Mouse (Mus musculus): ENCODE measurements around the gene Garnl3.
"Not testable (repeated sequence)": the region's sequence is repeated elsewhere in the genome, so short reads cannot be mapped to it uniquely, and the experiment has no call there.

Gene Garnl3

DNA sequence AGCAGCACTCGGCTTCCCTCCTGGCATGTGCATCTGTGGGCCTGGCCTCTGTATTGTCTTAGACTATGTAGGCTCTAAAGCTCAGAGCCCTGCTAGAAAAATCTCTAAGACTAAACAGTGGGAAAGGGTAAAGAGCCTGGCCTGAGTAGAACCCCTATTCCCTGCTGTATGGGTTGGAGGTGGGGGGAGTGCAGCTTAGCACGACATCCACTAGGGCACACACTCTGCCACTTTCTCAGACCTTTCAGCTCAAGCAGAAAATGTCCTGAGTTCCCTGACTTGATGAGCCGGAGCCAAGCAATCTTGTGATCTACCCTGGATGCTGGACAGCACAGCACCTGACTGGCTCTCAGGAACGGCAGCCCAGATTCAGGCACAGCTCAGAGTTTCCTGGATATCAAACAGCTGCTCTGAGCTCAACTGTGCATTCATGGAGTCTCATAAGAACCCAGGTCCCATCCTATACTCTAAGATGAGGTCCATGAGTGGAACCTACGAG lies 24.9 kb upstream of the Garnl3 start:
- no peak for DNase-seq (ENCODE audit: extremely low spot score, low read depth, low spot score)

DNA sequence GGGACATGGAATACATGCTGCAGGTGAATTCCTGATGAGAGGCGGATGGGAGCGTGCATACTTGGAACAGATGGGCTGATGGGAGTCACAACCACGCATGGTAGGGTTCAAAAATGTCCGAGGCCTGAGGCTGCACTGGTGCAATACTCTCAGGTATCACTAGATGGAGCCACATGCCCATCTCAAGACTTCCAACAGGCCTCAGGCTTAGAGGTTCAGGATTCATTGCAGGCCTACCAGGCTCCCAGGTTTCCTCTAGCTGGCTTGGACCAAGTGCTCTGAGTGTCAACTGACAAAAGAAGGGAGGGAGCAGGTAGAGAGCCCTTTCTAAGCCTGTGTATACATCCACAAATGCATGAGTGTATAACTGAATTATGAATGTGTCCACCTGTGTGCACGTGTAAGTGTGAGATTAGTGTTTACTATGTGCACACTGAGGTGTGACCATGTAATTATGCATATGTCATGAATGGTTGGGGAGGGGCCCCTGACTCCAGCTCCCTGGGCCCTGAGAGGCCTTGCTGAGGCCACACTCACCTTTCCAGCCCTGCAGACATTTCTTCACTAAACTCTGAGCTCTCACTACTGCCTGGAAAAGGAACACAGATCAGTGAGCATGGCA lies 23.4 kb upstream of the Garnl3 start:
- peak; percentile 73 for DNase-seq (ENCODE audit: extremely low spot score, low read depth, low spot score)

DNA sequence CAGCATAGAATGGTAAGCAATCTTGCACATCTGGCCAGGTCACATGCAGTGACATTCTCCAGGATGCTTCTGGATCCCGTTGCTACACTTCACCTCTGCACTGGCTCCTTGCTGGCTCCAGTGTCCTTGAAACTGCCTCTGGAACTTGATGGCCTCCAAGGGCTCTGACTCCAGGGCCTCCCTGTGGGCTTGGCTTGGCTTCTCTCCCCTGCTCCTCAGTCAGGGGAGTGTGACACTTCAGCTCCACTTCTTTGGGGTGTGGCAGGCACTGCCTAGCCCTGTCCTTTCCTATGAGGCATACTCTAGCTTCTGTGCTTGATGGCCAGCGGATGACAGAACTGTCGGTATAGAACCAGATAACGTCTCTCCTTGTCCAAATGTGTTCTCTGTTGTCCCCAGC lies 15.5 kb upstream of the Garnl3 start:
- no peak for DNase-seq (ENCODE audit: extremely low spot score, low read depth, low spot score)

DNA sequence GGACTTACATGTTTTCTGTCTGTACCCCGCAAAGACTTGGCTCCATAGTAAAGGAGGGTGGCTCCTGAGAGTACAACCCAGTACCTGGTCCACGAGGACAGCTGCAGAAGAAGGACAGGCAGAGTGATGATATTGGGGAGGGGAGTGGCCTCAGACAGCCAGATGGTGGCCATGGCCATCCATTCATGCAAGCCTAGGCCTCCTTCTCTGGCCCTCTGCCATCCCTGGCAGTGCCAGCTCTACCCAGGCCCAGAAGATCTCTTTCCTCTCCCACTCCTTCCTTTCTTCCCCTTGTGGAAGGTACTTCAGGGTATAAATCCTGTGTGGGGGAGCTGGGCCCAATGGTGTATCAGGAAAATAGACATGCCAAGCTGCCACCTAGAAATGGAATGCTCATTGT lies 11.8 kb upstream of the Garnl3 start:
- no peak for DNase-seq (ENCODE audit: extremely low spot score, low read depth, low spot score)

DNA sequence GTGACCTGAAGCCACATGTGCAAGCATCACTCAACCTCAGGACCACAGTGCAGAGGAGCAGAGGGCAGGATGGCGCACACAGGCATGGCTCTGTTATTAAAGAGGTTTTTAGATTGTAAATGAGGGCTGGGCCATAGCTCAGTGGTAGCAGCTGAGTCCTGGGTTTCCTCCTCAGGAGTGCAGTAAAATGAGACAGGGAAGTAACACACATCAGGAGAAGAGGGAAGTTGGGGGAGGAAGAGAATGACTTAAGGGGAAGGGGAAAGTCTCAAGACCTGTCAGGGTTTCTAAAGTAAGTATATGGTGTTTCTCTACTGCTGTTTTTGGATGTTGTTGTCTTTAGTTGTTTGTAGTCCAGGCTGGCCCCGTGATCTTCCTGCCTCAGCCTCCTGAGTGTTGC lies 7.0 kb upstream of the Garnl3 start:
- DNase-seq (ENCODE audit: extremely low spot score, low read depth, low spot score) = no peak

DNA sequence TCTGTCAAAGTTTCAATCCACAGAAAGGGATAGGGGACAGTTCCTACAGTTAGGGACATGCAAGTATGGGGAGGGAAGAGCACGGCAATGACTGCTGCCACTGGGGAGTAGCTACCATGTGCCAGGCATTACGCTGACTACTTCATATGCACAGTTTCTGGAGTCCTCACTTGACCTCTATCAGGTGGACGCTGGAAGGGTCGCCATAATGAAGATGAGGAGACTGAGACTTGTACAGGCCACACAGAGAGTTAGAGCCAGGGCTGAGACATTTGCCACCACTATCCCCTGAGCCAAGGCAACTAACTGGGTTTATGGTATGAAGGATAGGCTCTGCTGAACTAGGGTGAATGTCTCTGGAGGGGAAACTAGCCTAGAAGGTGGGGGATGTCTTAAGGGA lies 6.3 kb upstream of the Garnl3 start:
- no peak for DNase-seq (ENCODE audit: extremely low spot score, low read depth, low spot score)

DNA sequence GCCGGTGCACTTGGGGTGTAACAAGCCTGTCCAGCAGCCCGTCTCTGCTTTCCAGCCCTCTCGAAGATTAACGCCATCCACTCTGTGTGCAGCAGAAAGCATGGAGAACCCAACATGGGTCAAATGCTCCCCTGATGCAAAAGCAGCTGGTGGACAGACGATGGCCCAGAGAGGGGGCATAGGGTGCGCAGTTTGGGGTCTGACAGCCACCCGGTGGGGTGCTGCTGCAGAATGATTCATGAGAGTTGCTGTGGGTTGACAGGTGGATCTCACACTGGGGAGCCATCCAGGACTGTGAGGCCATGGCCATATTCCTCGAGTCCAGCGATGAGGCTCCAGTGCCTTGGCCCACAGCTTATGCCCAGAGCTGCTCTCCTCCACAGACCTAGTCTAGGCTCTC lies 5.8 kb upstream of the Garnl3 start:
- DNase-seq (ENCODE audit: extremely low spot score, low read depth, low spot score) = no peak

DNA sequence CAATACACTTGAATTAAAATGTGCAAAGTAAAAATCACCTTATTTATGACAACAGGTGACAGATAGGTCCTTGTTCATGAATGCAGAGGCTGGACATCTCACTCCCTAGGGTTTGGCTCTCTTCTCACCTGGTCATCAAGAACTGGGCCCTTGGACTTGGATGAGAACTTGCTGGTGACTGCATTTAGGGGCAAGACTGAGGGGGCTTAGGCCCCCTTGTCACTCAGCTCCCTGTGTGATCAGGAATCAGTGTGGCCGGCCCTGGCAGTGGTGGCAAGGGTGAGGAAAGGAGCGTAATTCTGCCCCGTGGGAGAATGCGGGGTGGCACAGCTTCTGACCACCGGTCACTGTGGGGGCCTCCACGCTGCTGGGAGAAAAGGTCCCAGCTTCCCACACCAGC lies 4.9 kb upstream of the Garnl3 start:
- DNase-seq (ENCODE audit: extremely low spot score, low read depth, low spot score) = no peak

DNA sequence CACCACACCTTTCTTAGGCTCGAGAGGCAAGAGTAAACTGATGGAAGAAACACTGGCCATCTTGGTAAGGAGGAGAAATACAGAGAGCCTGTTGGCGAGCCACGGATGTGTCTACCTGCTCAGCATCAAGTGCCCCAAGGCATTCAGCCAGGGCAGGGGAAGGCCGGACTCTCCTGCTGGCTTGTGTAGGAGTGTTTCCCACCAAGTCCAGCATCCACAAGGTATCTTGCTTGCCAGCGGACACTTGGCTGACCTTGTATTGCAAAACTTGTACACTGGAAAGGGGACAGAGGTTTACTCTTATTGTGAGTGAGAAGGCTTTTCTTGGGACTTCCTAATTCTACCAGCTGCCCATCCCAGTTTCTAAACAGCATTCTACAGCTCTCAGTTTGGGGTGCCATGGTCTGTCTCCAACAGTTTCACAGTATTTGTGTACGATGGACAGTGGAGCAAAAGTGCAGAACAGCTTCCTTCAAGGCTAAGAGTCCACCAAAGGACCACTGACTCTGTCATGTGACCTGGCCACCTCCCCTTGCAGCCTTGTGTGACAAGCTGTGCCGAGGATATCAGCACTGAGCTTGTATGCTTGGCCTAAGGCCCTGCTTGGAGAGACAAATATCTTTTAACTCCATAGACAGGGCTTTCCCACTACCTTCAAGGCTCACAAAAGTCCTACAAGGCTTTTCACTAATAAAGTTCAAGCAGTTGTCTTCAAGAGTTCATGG lies 3.5 kb upstream of the Garnl3 start:
- no peak for DNase-seq (ENCODE audit: extremely low spot score, low read depth, low spot score)

DNA sequence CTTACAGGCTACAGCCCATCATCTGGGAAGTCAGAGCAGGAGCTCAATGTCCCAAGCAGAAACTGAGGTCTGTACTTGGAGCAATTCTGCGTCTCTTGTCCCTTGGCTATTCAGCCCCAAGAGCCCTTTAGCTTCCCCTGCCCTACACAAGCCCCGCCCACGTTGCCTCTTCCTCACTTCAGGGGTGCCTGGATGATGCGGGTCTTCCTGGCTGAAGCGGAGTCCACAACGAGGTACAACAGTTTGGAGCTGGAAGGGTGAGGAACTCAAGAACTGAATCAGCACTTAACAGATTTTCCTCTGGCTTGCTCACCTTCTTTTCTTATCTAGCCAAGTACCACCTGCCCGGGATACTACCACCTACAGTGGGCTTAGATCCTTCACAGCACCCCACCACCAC lies 852 bp upstream of the Garnl3 start:
- no peak for DNase-seq (ENCODE audit: extremely low spot score, low read depth, low spot score)

DNA sequence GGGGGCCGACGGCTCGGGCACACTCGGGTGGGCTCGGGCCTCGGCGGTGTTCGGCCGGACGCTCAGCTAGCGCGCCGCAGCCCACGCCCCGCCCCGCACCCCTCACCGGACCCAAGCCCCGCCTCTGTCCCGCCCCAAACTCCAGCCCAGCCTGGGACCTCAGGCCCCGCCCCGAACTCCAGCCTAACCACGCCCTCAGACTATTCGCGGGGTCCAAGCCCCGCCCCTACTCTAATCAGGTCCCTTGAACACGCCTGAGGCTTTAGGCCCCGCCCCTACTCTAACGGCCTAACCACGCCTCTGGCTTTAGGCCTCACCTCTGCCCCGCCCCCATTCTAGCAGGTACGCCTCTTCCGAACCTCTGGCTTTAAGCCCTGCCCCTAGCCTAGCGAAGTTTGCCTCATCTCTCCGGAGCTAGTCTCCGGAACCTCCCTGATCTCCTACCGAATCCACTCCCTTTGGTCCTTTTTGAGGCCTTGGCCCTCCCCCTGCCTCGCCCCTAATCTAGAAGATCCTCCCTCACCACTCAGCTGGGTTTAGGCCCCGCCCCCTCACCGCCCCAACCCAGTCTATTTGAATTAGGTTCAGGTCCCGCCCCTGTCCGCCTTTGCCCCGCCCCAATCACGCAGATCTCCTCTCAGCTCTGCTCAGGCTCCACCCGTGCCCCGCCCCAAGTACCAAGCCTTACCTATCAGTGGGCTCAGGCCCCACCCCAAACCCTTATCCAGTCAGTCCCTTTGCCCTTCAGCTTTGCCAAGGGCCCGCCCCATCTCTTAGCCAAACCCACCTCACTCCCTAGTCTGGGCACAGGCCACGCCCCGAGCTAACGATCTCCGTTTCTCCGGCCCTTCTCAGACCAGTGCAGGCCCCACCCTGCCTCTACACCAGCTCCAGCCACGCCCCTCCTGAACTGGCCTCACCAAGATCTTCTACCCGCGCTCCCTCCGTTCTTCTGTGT lies 649 bp downstream of the Garnl3 start:
- DNase-seq (ENCODE audit: extremely low spot score, low read depth, low spot score) = peak; percentile 77

DNA sequence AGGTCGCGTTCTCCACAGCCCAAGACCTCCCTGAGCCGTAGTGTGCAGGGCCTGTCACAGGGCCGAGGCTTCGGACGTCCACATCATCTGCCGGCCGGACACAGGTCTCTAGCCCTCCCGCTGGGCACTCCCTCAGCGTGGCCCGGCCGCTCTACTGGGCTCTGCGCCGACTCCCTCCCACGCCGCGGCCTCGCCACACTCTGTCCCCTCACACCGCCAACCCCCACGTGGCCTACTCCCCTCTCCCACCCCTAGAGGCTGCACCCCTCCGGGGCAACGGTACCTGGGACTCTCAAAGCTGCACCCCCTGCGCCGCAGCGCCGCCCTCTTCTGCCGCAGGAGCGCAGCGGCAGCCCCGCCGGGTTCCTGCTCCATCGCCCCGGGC lies 1.3 kb downstream of the Garnl3 start:
- DNase-seq (ENCODE audit: extremely low spot score, low read depth, low spot score) = no peak

DNA sequence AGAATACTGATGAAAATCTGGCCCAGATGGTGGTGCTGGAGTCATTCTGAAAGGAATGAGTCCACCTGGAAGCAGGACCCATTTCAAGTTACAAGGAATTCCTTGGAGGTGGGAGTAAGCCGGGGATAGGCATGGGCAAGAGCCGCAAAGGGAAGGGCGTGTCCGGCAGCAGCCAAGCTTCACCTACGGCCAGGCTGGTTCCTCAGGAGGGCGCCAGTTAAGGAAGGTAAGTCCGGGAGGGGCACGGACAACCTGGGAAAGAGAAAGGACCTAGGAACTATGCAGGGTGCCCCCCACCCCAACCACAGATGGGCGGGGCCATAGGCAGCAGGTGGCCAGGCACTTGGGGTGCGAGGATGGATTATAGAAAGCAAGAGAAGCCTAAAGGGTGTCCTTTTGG lies 1.8 kb downstream of the Garnl3 start:
- no peak for DNase-seq (ENCODE audit: extremely low spot score, low read depth, low spot score)

DNA sequence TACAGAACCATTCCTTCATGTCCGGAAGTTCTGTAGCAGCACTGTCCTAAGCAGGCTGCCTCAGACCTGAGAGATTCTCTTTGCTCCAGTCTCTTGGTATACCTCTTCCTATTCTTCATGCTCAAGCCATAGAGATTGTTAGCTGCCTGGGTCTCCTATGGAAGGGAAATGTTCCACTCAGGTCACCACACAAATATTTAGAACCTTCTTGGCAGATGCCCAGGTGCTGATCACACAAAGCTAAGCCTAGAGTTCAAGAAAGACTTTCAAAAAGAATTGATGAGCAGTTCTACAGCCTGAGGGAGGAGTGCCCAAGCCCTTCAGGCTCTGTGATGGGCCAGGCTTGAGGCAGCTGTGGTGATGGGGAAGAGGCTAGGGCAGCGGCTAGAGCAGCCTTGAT lies 2.4 kb downstream of the Garnl3 start:
- DNase-seq (ENCODE audit: extremely low spot score, low read depth, low spot score) = no peak

DNA sequence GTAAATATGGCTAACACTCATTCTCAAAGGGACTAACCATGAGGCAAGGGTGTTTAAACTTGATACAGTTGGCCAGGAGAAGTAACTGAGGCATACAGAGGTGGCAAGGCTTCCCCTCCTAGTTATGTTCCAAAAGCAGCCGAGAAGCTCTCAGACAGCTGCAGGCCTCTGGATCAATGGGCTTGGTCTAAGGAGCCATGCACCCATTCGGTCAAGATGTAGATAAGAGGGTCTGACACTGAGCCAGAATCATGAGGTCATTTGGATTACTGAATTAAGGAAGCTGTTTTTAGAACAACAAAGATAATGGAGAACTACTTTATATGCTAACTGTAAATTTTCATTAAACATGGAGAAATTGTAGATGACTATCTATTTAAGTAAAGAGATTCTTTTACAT lies 4.2 kb downstream of the Garnl3 start:
- no peak for DNase-seq (ENCODE audit: extremely low spot score, low read depth, low spot score)

DNA sequence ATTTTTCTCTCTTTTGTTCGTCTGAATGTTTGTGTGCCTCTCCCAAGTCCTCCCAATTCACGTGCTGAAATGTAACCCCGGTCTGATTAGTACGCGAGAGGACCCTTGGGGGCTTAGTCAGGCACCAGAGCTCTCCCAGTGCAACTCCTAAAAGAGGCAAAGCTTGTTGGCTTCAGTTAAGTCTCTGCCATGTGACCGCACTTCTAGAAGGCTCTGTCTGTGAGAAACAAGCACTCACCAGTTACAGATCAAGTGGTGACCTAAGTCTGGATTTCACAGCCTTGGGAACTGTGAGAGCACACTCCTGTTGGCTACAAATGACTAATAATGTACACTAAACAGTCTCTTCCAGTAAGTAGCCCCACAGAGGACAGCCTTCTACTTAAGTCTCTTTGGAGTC lies 8.6 kb downstream of the Garnl3 start:
- DNase-seq (ENCODE audit: extremely low spot score, low read depth, low spot score) = no peak

DNA sequence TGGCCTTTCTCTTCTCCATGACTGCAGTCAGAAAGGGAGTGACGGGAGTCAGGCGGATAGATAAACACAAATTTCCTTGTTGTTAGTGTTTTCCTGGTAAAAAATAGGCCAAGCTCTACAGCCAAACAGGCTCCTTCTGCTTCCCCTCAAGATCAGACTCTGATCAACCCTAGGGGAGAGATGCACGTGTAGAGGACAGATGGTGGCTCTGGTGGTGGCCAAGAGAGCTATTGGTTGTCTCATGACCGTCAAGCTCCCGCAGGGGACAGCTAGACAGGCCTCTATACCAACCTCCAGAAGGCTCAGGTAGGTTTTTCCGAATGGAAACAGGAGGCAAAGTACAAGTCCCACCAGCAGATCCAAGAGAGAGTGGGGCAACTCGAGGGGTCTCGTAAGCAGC lies 30.9 kb downstream of the Garnl3 start:
- DNase-seq (ENCODE audit: extremely low spot score, low read depth, low spot score) = no peak

DNA sequence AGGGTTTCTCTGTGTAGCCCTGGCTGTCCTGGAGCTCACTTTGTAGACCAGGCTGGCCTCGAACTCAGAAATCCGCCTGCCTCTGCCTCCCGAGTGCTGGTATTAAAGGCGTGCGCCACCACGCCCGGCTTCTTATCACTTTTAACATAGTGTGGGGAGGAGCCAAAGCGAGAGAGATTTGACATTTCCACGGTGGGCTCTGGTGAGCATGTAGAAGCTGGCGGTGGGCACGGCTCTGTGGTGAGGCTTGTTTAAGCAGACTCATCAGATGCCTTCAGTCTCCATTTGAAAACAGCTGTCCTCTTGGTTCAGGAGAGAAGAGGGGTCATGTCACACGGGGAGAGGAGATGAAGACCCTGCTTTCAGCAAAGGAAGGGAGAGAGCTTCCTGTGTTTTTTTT lies 34.1 kb downstream of the Garnl3 start:
- not testable (repeated sequence) for DNase-seq (ENCODE audit: extremely low spot score, low read depth, low spot score)

DNA sequence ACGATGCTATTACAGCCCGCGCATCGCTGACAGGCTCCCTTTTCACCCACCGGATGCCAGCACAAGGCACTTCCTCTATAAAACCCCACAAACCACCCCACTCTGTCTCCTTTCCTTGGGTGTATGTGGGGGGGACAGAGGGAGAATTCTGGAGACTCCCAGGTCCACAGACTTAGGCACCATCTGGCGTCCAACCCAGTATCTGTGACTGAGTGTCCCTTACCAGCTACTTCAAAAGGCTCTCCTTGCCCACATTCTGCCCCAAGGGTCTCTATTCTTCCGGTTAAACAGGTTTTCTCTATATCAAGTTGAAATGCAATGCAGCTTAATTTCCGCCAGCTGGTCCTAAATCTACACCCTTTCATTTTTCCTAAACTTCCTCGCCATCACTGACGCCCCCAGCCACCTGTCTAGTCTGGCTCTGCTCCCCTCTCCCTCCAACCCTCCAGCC lies 36.2 kb downstream of the Garnl3 start:
- no peak for DNase-seq (ENCODE audit: extremely low spot score, low read depth, low spot score)

DNA sequence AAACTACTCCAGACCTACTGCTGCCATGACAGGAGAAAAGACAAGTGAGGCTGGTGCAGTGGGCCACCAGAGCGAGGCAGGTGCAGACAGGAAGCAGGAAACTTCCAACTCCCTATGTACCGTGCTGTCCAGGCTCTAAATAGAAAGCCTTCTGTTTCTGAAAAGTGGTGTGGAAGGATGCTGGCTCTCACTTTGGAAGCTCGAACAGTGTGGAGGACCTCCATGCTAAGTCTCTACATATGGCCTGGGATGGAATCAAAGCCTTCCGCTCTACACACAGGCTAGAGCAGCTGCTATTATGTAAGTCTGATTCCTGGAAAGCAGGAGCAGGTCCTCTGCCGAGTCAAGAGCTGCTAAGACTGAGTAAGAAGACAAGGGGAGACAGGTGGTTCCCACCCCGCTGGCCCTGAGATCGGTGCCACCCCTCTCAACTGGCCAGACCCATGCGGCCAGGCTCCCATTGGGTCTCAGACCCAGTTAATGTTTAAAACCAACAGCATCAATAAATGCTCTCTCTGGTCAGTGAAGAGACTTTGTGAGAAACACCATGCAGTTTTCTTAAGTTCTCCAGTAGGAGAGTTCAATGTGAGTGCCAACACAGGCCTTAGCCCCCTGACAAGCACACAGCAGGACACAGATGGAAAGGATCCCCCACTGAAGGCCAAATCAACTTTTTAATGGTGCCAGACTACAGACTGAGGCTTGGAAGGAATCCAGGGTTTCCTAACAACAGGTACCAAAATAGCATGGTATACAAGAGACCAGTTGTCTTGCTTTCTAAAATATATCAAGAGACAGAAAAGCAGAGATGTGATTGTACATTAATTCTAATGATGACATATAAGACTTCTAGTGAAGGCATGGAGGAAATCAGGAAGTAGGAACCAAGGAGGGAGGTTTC lies 40.6 kb downstream of the Garnl3 start:
- DNase-seq (ENCODE audit: extremely low spot score, low read depth, low spot score) = no peak

DNA sequence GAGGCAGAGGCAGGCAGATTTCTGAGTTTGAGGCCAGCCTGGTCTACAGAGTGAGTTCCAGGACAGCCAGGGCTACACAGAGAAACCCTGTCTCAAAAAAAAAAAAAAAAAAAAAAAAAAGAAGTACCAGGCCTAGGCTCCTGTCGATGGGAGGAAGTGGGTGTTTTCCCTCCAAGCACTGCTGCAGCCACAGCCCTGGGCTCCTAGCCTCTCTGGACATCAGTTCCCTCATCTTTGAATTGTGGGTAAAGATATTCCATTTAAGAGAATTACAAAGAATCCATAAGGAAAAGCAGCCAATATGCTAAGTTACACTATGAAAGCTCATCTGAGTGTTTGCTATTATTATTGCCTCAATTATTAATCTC lies 41.4 kb downstream of the Garnl3 start:
- not testable (repeated sequence) for DNase-seq (ENCODE audit: extremely low spot score, low read depth, low spot score)

All from hindlimb bud, embryonic 11.5 days (tissue).